Mouse (Mus musculus): ENCODE data around the gene Fbxw9. TPM values are rescaled to one million over a fixed set of nuclear protein-coding genes. Genes with fewer than 3 reads are reported as not detected.

Gene Fbxw9
- polyA plus RNA-seq, 1 experiment from 2014 or later = 35.2 TPM

DNA sequence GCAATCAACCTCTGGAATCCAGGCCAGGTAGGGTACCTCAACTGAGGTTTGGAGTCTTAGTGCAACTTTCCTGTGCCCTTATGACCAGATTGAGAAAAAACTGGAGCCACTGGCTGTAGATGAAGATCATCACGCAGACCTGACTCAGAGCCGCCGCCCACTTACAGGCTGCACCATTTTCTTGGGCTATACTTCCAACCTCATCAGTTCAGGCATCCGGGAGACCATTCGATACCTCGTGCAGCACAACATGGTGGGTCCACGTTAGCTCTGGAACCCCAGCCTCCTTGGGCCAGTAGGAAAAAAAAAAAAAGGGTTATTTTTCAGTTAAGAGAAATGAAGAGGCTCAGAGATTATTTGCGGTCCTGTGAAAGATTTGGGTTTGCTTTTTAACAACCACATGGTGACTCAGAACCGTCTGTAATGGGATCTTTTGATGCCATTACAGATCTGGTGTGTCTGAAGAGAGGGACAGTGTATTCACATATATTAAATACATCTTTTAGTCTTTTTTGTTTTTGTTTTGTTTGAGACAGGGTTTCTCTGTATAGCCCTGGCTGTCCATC, 12.6 kb downstream of the Fbxw9 start:
- no peaks in the 10 kb centered on the region for H3K27me3 ChIP-seq (ENCODE audit: insufficient read depth, low read length)
- peak overlapping the region; percentile 71 for H3K4me2 ChIP-seq (ENCODE audit: low read length)
- peaks cover 27% of the 10 kb centered on the region for H3K36me3 ChIP-seq (ENCODE audit: insufficient read depth, low read length)
- 32% methylated on average over 9 of the region's 9 CpGs for WGBS
- H3K4me3 ChIP-seq (replicated peaks; ENCODE audit: low read depth, low read length) = peak overlapping the region; percentile 89
- no peak for TF ChIP-seq CTCF (IDR thresholded peaks at IDR 0.05; ENCODE audit: low read depth)
- 0 out of 2 replicates have a peak, but pooled peaks cover 8% of the 10 kb centered on the region for H3K4me1 ChIP-seq (replicated peaks; ENCODE audit: insufficient read depth, low read length)
- peak overlapping the region; percentile 93 for H3K9ac ChIP-seq (ENCODE audit: low read depth, low read length)
- no peaks in the 10 kb centered on the region for H3K9me3 ChIP-seq (replicated peaks; ENCODE audit: low read length)
- ATAC-seq (replicated peaks; ENCODE audit: low FRiP score, low read depth) = no peak
- peak overlapping the region; percentile 99 for H3K27ac ChIP-seq
- no peak for DNase-seq (ENCODE audit: low spot score)

DNA sequence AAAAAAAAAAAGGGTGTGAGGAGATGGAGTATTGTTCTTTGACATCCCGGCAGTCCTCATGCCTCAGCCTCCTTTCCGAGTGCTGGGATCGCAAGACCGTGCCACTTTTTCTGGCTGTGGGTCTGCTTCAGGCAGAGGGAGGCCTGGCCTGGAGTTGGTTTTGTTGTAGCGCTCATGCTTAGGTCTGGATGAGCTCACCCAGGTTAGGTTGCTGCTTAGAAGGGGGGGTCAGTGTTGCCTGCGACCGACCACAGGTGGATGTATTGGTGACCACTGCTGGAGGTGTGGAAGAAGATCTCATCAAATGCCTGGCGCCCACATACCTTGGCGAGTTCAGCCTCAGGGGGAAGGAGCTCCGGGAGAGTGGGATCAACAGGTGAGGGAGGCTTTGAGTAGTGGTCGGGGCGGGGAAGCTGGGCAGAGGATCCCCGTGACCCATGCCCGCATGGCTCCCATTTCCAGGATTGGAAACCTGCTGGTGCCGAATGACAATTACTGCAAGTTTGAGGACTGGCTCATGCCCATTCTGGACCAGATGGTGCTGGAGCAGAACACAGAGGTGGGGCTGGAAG, 13.3 kb downstream of the Fbxw9 start:
- H3K27me3 ChIP-seq (ENCODE audit: insufficient read depth, low read length) = no peaks in the 10 kb centered on the region
- peaks cover 27% of the 10 kb centered on the region for H3K36me3 ChIP-seq (ENCODE audit: insufficient read depth, low read length)
- TF ChIP-seq CTCF (IDR thresholded peaks at IDR 0.05; ENCODE audit: low read depth) = no peak
- H3K4me2 ChIP-seq (ENCODE audit: low read length) = no peak overlapping the region
- H3K4me1 ChIP-seq (replicated peaks; ENCODE audit: insufficient read depth, low read length) = 0 out of 2 replicates have a peak, but pooled peaks cover 8% of the 10 kb centered on the region
- WGBS = 90% methylated on average over 15 of the region's 15 CpGs
- H3K9ac ChIP-seq (ENCODE audit: low read depth, low read length) = no peak overlapping the region
- DNase-seq (ENCODE audit: low spot score) (no peak), ATAC-seq (replicated peaks; ENCODE audit: low FRiP score, low read depth) (no peak)
- no peak overlapping the region for H3K4me3 ChIP-seq (replicated peaks; ENCODE audit: low read depth, low read length)
- no peaks in the 10 kb centered on the region for H3K9me3 ChIP-seq (replicated peaks; ENCODE audit: low read length)
- H3K27ac ChIP-seq = no peak overlapping the region

DNA sequence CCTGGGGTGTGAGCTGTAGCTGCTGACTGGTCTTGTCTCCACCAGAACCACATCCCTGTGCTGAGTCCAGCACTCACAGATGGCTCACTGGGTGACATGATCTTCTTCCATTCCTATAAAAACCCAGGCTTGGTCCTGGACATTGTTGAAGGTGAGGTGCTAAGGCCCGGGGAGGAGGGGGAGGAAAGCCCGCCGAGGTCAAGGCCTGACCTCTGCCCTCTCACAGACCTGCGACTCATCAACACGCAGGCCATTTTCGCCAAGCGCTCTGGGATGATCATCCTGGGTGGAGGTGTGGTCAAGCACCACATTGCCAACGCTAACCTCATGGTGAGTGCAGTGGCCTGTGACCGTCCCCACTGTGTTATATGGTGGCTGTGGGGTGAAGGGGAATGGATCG, 14.3 kb downstream of the Fbxw9 start:
- TF ChIP-seq CTCF (IDR thresholded peaks at IDR 0.05; ENCODE audit: low read depth) = no peak
- Histone ChIP-seq H3K4me2 (ENCODE audit: low read length) (no peak overlapping the region), H3K4me1 (replicated peaks; ENCODE audit: insufficient read depth, low read length) (0 out of 2 replicates have a peak, but pooled peaks cover 8% of the 10 kb centered on the region), H3K9ac (ENCODE audit: low read depth, low read length) (no peak overlapping the region), H3K9me3 (replicated peaks; ENCODE audit: low read length) (no peaks in the 10 kb centered on the region), H3K4me3 (replicated peaks; ENCODE audit: low read depth, low read length) (no peak overlapping the region), H3K27me3 (ENCODE audit: insufficient read depth, low read length) (no peaks in the 10 kb centered on the region), H3K36me3 (ENCODE audit: insufficient read depth, low read length) (peaks cover 25% of the 10 kb centered on the region), H3K27ac (no peak overlapping the region)
- 70% methylated on average over 10 of the region's 10 CpGs for WGBS
- no peak for ATAC-seq (replicated peaks; ENCODE audit: low FRiP score, low read depth)
- DNase-seq (ENCODE audit: low spot score) = no peak

DNA sequence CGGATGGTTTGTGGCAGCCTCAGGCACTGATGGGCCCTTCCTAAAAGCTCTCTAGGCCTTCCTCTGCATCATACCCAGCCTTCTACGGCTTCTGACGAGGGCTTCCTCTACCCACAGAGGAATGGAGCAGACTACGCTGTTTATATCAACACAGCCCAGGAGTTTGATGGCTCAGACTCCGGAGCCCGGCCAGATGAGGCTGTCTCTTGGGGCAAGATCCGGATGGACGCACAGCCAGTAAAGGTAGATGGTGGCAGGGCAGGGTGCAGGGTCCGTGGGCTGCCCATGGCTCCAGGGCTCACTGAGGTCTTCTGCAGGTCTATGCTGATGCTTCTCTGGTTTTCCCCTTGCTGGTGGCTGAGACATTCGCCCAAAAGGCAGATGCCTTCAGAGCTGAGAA, 14.8 kb downstream of the Fbxw9 start:
- Histone ChIP-seq H3K27me3 (ENCODE audit: insufficient read depth, low read length) (no peaks in the 10 kb centered on the region), H3K4me1 (replicated peaks; ENCODE audit: insufficient read depth, low read length) (peaks cover 8% of the 10 kb centered on the region; the same call in 1 of the 2 replicates), H3K27ac (no peak overlapping the region), H3K4me3 (replicated peaks; ENCODE audit: low read depth, low read length) (no peak overlapping the region), H3K4me2 (ENCODE audit: low read length) (no peak overlapping the region), H3K36me3 (ENCODE audit: insufficient read depth, low read length) (peaks cover 25% of the 10 kb centered on the region), H3K9me3 (replicated peaks; ENCODE audit: low read length) (no peaks in the 10 kb centered on the region), H3K9ac (ENCODE audit: low read depth, low read length) (no peak overlapping the region)
- WGBS = 85% methylated on average over 10 of the region's 10 CpGs
- ATAC-seq (replicated peaks; ENCODE audit: low FRiP score, low read depth) (no peak), DNase-seq (ENCODE audit: low spot score) (no peak)
- no peak for TF ChIP-seq CTCF (IDR thresholded peaks at IDR 0.05; ENCODE audit: low read depth)

DNA sequence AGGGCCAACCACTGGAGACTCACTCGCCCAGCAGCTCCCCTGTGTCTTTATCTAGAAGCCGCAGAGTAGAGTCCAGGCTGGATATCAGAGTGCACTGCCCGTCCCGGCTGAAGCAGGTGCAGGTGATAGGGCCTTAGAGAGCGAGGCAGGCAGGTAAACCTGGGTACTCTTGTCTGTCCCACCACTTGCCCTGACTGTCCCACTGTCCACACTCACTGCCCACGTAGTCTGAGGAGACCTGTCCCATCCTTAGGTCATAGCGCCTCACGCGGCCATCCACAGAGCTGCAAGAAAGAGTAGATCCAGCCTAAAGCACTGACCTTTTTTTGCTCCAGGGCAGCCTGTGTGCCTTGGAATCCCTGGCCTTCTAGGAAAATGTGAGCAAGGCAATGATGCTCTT, 16.1 kb downstream of the Fbxw9 start:
- Histone ChIP-seq H3K36me3 (ENCODE audit: insufficient read depth, low read length) (peaks cover 25% of the 10 kb centered on the region), H3K27ac (no peak overlapping the region), H3K9ac (ENCODE audit: low read depth, low read length) (no peak overlapping the region), H3K27me3 (ENCODE audit: insufficient read depth, low read length) (no peaks in the 10 kb centered on the region), H3K4me2 (ENCODE audit: low read length) (no peak overlapping the region), H3K4me1 (replicated peaks; ENCODE audit: insufficient read depth, low read length) (peaks cover 3% of the 10 kb centered on the region; the same call in 1 of the 2 replicates), H3K4me3 (replicated peaks; ENCODE audit: low read depth, low read length) (no peak overlapping the region), H3K9me3 (replicated peaks; ENCODE audit: low read length) (no peaks in the 10 kb centered on the region)
- DNase-seq (ENCODE audit: low spot score) (peak; percentile 26), ATAC-seq (replicated peaks; ENCODE audit: low FRiP score, low read depth) (no peak)
- peak; percentile 53 for TF ChIP-seq CTCF (IDR thresholded peaks at IDR 0.05; ENCODE audit: low read depth)
- WGBS = 83% methylated on average over 9 of the region's 9 CpGs

DNA sequence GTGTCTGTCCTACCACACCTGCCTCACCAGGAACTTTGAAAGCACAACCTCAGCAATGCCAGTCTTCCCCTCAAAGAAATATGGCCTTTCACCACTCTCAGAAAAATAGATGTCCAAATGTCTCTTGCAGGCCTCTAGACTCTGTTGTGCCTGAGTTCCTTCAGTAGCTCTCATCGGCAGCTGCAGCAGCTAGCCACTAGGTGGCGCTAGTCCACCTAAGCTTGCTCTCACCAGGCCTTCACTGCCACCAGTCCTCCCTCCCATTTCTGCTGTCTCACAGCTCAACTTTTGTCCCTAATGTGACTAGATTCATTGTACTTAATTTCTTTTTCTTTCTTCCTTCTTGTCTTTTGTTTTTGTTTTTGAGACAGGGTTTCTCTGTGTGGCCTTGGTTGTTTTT, 17.1 kb downstream of the Fbxw9 start:
- H3K27me3 ChIP-seq (ENCODE audit: insufficient read depth, low read length) = no peaks in the 10 kb centered on the region
- H3K9ac ChIP-seq (ENCODE audit: low read depth, low read length) = no peak overlapping the region
- WGBS = 3% methylated on average over 2 of the region's 2 CpGs
- DNase-seq (ENCODE audit: low spot score) = peak; percentile 93
- peaks cover 25% of the 10 kb centered on the region for H3K36me3 ChIP-seq (ENCODE audit: insufficient read depth, low read length)
- H3K4me2 ChIP-seq (ENCODE audit: low read length) = no peak overlapping the region
- H3K4me1 ChIP-seq (replicated peaks; ENCODE audit: insufficient read depth, low read length) = no peaks in the 10 kb centered on the region; the same call in 1 of the 2 replicates
- ATAC-seq (replicated peaks; ENCODE audit: low FRiP score, low read depth) = no peak
- TF ChIP-seq CTCF (IDR thresholded peaks at IDR 0.05; ENCODE audit: low read depth) = peak; percentile 99
- H3K27ac ChIP-seq = no peak overlapping the region
- H3K4me3 ChIP-seq (replicated peaks; ENCODE audit: low read depth, low read length) = no peak overlapping the region
- no peaks in the 10 kb centered on the region for H3K9me3 ChIP-seq (replicated peaks; ENCODE audit: low read length)
